Mouse (Mus musculus): ENCODE measurements at regions not wholly inside any gene's neighbourhood (a gene's known extent, or its start where the extent isn't known, plus 50 kb on each side); places are given as distances from the start of the nearest gene placed in this dataset.

GRCm38 (mm10) chr4:53277741-53278525, 118.2 kb upstream of the Abca1 start:
- TF ChIP-seq CTCF (IDR thresholded peaks at IDR 0.05; ENCODE audit: control insufficient read depth, insufficient read depth, insufficient read length) = no peak
- TF ChIP-seq USF1 (IDR thresholded peaks at IDR 0.05; ENCODE audit: low read depth) = no peak
- TF ChIP-seq FOSL1 (IDR thresholded peaks at IDR 0.05; ENCODE audit: insufficient read depth, low read length, poor library complexity, severe bottlenecking) = no peak
- no peak for TF ChIP-seq MAX (IDR thresholded peaks at IDR 0.05)
- no peak for TF ChIP-seq CEBPB (IDR thresholded peaks at IDR 0.05; ENCODE audit: low read depth)
